Mouse (Mus musculus) forebrain, postnatal 0 days (tissue): ENCODE results near the gene Kcna7. TPM values are rescaled to one million over a fixed set of nuclear protein-coding genes. Genes with fewer than 3 reads are reported as not detected.

Experiments
- ATAC-seq: fragments of 200-750 bp; cut with Nextera tagmentation; 2 replicates; pipeline ENCODE4 v1.8.0; 2017; ENCODE audit warnings: mild to moderate bottlenecking, moderate library complexity
- DNase-seq: peaks from one replicate; pipeline ENCODE4 v3.0.0-alpha.2; 2015
- H3K27ac ChIP-seq: fragments of 300-500 bp; sonication (generic); 2 replicates; pipeline ENCODE4 v1.5.1; 2014; ENCODE audit warnings: low read depth, mild to moderate bottlenecking, antibody characterized with exemption, low read length, moderate library complexity, mixed read lengths
- H3K27me3 ChIP-seq: fragments of 300-500 bp; sonication (generic); 2 replicates; pipeline ENCODE4 v1.6.1; 2014; ENCODE audit warnings: mild to moderate bottlenecking, low read length, mixed read lengths; ENCODE audit not compliant: insufficient read depth
- H3K36me3 ChIP-seq: fragments of 300-500 bp; sonication (generic); 2 replicates; pipeline ENCODE4 v1.6.1; 2014; ENCODE audit warnings: mild to moderate bottlenecking, moderate library complexity; ENCODE audit not compliant: insufficient read depth
- H3K4me1 ChIP-seq: fragments of 300-500 bp; sonication (generic); 2 replicates; pipeline ENCODE4 v1.6.1; 2014; ENCODE audit warnings: antibody characterized with exemption; ENCODE audit not compliant: insufficient read depth
- H3K4me2 ChIP-seq: fragments of 300-500 bp; sonication (generic); 2 replicates; pipeline ENCODE4 v1.6.1; 2014; ENCODE audit warnings: low read depth, mild to moderate bottlenecking, moderate library complexity
- H3K4me3 ChIP-seq: fragments of 300-500 bp; sonication (generic); 2 replicates; pipeline ENCODE4 v1.5.1; 2014; ENCODE audit warnings: low read depth, low read length, mixed read lengths
- H3K9ac ChIP-seq: fragments of 300-500 bp; sonication (generic); 2 replicates; pipeline ENCODE4 v1.6.1; 2014; ENCODE audit warnings: mild to moderate bottlenecking
- H3K9me3 ChIP-seq: fragments of 300-500 bp; sonication (generic); 2 replicates; pipeline ENCODE4 v1.6.1; 2016; ENCODE audit warnings: low read length
- CTCF ChIP-seq: sonication (generic); IDR thresholded peaks from 2 replicates; pipeline ENCODE4 v1.5.1; 2016; ENCODE audit warnings: antibody characterized with exemption, control low read depth, low read depth
- WGBS: fragments of 180-500 bp; shearing (Covaris S2); extraction: QIAGEN DNeasy Blood & Tissue Kit; methylation state at CpG from one replicate; pipeline ENCODE4 v1.1.7; 2014; 5-methylcytosine and 5-hydroxymethylcytosine counted together
- polyA plus RNA-seq: library from polyadenylated mRNA; unstranded; fragments of >200 nt; fragmentation: Nextera tagmentation; extraction: Ambion mirVana; gene quantifications from 2 replicates; pipeline ENCODE4 v1.2.1, GENCODE M21; 2015
- total RNA-seq: library from RNA; depleted of rRNA; stranded (reverse); fragments of >200 nt; gene quantifications from 2 replicates; pipeline ENCODE4 v1.2.3, GENCODE M21; 2014

Gene Kcna7
- total and polyA plus RNA-seq, 2 experiments from 2014 or later, result 0.14 TPM; not detected in 1

GRCm38 (mm10) chr7:45369836-45370474 is 35.5 kb upstream of the Kcna7 start:
- TF ChIP-seq CTCF, result no peak
- 10% methylated on average over 46 of the region's 52 CpGs for WGBS
- Histone ChIP-seq H3K9ac (peak overlapping the region; percentile 66), H3K4me2 (peak overlapping the region; percentile 94), H3K27me3 (no peaks in the 10 kb centered on the region), H3K4me1 (peaks cover 14% of the 10 kb centered on the region), H3K36me3 (peaks cover 21% of the 10 kb centered on the region), H3K4me3 (peak overlapping the region; percentile 50), H3K9me3 (no peaks in the 10 kb centered on the region), H3K27ac (peak overlapping the region; percentile 45)
- ATAC-seq, result peak; percentile 0; the same call in 1 of the 2 replicates
- DNase-seq, result peak; percentile 51

GRCm38 (mm10) chr7:45370475-45371311 is 34.8 kb upstream of the Kcna7 start, which contains the start of gene Lin7b:
Gene Lin7b, minus strand, starts transcription at chr7:45370583.
- Histone ChIP-seq H3K27ac (peak within 1 kb of the TSS; percentile 45), H3K9me3 (no peaks in the 10 kb centered on the region), H3K4me3 (peak within 1 kb of the TSS; percentile 50), H3K36me3 (peaks cover 24% of the 10 kb centered on the region), H3K27me3 (no peaks in the 10 kb centered on the region), H3K4me1 (peaks cover 7% of the 10 kb centered on the region), H3K9ac (peak within 1 kb of the TSS; percentile 66), H3K4me2 (peak within 1 kb of the TSS; percentile 94)
- DNase-seq, result peak; percentile 81
- peak; percentile 48 for TF ChIP-seq CTCF
- 11% methylated on average over 28 of the region's 28 CpGs for WGBS
- peak; percentile 19 for ATAC-seq

GRCm38 (mm10) chr7:45372371-45372770 is 33.1 kb upstream of the Kcna7 start:
- Histone ChIP-seq H3K4me2 (no peak overlapping the region), H3K9ac (no peak overlapping the region), H3K27ac (no peak overlapping the region), H3K27me3 (no peaks in the 10 kb centered on the region), H3K4me1 (peaks cover 7% of the 10 kb centered on the region), H3K36me3 (peaks cover 41% of the 10 kb centered on the region), H3K4me3 (no peak overlapping the region), H3K9me3 (no peaks in the 10 kb centered on the region)
- ATAC-seq, result no peak
- no peak for DNase-seq
- WGBS, result 84% methylated on average over 5 of the region's 5 CpGs
- TF ChIP-seq CTCF, result no peak

- ATAC-seq, result no peak
Measured at GRCm38 (mm10) chr7:45374620-45375019, 30.8 kb upstream of the Kcna7 start.

GRCm38 (mm10) chr7:45376057-45376456 is 29.4 kb upstream of the Kcna7 start:
- no peak overlapping the region for H3K9ac ChIP-seq
- H3K4me3 ChIP-seq, result no peak overlapping the region
- DNase-seq, result no peak
- no peaks in the 10 kb centered on the region for H3K27me3 ChIP-seq
- 0 out of 2 replicates have a peak, but pooled peaks have one; percentile 9 for ATAC-seq
- H3K36me3 ChIP-seq, result peaks cover 76% of the 10 kb centered on the region
- no peaks in the 10 kb centered on the region for H3K4me1 ChIP-seq
- H3K27ac ChIP-seq, result no peak overlapping the region
- no peaks in the 10 kb centered on the region for H3K9me3 ChIP-seq
- 62% methylated on average over 1 of the region's 1 CpGs for WGBS
- no peak for TF ChIP-seq CTCF
- no peak overlapping the region for H3K4me2 ChIP-seq

More at GRCm38 (mm10) chr7:45374620-45375019, 30.8 kb upstream of the Kcna7 start:
- H3K4me2 ChIP-seq, result no peak overlapping the region
- WGBS, result 92% methylated on average over 8 of the region's 8 CpGs
- no peaks in the 10 kb centered on the region for H3K4me1 ChIP-seq
- no peaks in the 10 kb centered on the region for H3K9me3 ChIP-seq
- TF ChIP-seq CTCF, result no peak
- H3K27me3 ChIP-seq, result no peaks in the 10 kb centered on the region
- H3K4me3 ChIP-seq, result no peak overlapping the region
- H3K36me3 ChIP-seq, result peaks cover 62% of the 10 kb centered on the region
- no peak overlapping the region for H3K27ac ChIP-seq
- no peak for DNase-seq
- no peak overlapping the region for H3K9ac ChIP-seq

- peak; percentile 34 for TF ChIP-seq CTCF
- H3K4me2 ChIP-seq, result no peak overlapping the region
- no peak for ATAC-seq
- H3K4me1 ChIP-seq, result no peaks in the 10 kb centered on the region
- no peak overlapping the region for H3K27ac ChIP-seq
- H3K4me3 ChIP-seq, result no peak overlapping the region
- peaks cover 96% of the 10 kb centered on the region for H3K36me3 ChIP-seq
- DNase-seq, result no peak
- WGBS, result 93% methylated on average over 3 of the region's 3 CpGs
- no peaks in the 10 kb centered on the region for H3K27me3 ChIP-seq
- no peak overlapping the region for H3K9ac ChIP-seq
- H3K9me3 ChIP-seq, result no peaks in the 10 kb centered on the region
Measured at GRCm38 (mm10) chr7:45386077-45386476, 19.4 kb upstream of the Kcna7 start.

- Histone ChIP-seq H3K27me3 (no peaks in the 10 kb centered on the region), H3K27ac (peak overlapping the region; percentile 99), H3K9me3 (no peaks in the 10 kb centered on the region), H3K4me2 (peak overlapping the region; percentile 85), H3K9ac (peak overlapping the region; percentile 80), H3K36me3 (peaks cover 21% of the 10 kb centered on the region), H3K4me1 (peaks cover 14% of the 10 kb centered on the region), H3K4me3 (peak overlapping the region; percentile 90)
- ATAC-seq, result peak; percentile 67
- DNase-seq, result no peak
- TF ChIP-seq CTCF, result no peak
- WGBS, result 0% methylated on average over 19 of the region's 20 CpGs
Measured at GRCm38 (mm10) chr7:45395129-45395541, 10.3 kb upstream of the Kcna7 start.
